Mouse (Mus musculus): ENCODE results near the gene Pip5k1b. TPM values are rescaled to one million over a fixed set of nuclear protein-coding genes. Genes with fewer than 3 reads are reported as not detected.

The Pip5k1b gene
- total and polyA plus RNA-seq, 3 experiments: 14.6 to 23.1 (median 22.2) TPM

DNA sequence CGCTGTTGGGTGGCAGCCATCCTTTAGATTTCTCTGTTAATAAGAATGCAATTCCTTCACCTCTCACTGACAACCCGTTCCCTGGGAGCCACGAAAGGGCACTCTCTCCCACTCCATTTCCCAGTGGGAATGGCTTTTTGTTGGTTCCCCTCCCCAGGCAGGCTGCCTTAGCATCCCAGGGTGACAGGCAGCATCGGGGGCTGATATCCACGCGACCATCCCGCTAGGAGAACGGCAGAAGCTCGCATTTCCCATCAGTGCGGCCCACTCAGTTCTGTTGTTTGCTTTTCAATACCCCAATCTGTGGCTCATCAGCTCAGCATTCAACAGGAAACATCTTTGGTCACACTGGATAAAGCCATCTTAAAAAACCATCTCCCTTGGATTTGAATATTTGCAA is 253.5 kb downstream of the Pip5k1b start:
- no peak overlapping the region for H3K9ac ChIP-seq (ENCODE audit: low read depth, low read length)
- H3K36me3 ChIP-seq (ENCODE audit: control insufficient read depth, insufficient read depth, low read length): no peaks in the 10 kb centered on the region
- intact Hi-C loops (cut with DNase I): loop anchor here (2.0 to 10.0 kb wide), 4 partner anchors 21 to 570 kb away; partner anchors contain the start of gene Fam122a
- H3K79me2 ChIP-seq (replicated peaks; ENCODE audit: control insufficient read depth, insufficient read depth, low read length): no peaks in the 10 kb centered on the region
- no peak overlapping the region for H3K4me3 ChIP-seq
- no peak for DNase-seq
- H3K27ac ChIP-seq: no peak overlapping the region
- TF ChIP-seq EP300 (IDR thresholded peaks at IDR 0.05; ENCODE audit: insufficient read depth, low read depth, low read length) (no peak), CTCF (IDR thresholded peaks at IDR 0.05) (no peak), POLR2A (IDR thresholded peaks at IDR 0.05; ENCODE audit: insufficient read depth, low read depth, low read length) (no peak)
- H3K4me1 ChIP-seq (ENCODE audit: control insufficient read depth, insufficient read depth, low read length): peaks cover 3% of the 10 kb centered on the region; the same call in 1 of the 2 replicates
- WGBS: 71% methylated on average over 10 of the region's 10 CpGs
- no peaks in the 10 kb centered on the region for H3K27me3 ChIP-seq (ENCODE audit: control insufficient read depth, insufficient read depth, low read length)

DNA sequence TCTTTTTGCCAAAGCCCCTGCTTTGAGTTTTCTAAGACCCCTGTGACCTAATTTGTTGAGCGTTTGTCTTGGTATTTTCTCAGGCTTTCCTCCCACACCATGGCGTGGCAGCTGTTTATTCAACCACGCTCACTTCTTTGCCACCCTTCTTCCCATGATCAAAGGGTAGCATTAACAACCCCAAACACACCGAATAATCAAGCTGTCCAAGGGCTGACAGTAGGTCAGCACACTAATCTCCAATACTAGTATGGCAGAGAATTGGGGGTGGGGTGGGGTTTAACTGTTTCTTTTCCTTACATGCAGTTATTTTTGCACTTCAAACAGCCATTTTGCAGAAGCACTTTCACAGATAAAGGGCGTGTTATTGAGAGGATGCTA is 253.9 kb downstream of the Pip5k1b start:
- no peak overlapping the region for H3K27ac ChIP-seq
- no peak overlapping the region for H3K9ac ChIP-seq (ENCODE audit: low read depth, low read length)
- no peak overlapping the region for H3K4me3 ChIP-seq
- intact Hi-C loops (cut with DNase I): loop anchor here (2.0 to 10.0 kb wide), 6 partner anchors 21 to 571 kb away; partner anchors contain the start of gene Fam122a
- TF ChIP-seq POLR2A (IDR thresholded peaks at IDR 0.05; ENCODE audit: insufficient read depth, low read depth, low read length): no peak
- TF ChIP-seq CTCF (IDR thresholded peaks at IDR 0.05): no peak
- no peak for TF ChIP-seq EP300 (IDR thresholded peaks at IDR 0.05; ENCODE audit: insufficient read depth, low read depth, low read length)
- no peak for DNase-seq
- no peaks in the 10 kb centered on the region for H3K36me3 ChIP-seq (ENCODE audit: control insufficient read depth, insufficient read depth, low read length)
- no peaks in the 10 kb centered on the region for H3K27me3 ChIP-seq (ENCODE audit: control insufficient read depth, insufficient read depth, low read length)
- H3K4me1 ChIP-seq (ENCODE audit: control insufficient read depth, insufficient read depth, low read length): peaks cover 3% of the 10 kb centered on the region; the same call in 1 of the 2 replicates
- no peaks in the 10 kb centered on the region for H3K79me2 ChIP-seq (replicated peaks; ENCODE audit: control insufficient read depth, insufficient read depth, low read length)
- WGBS: 47% methylated on average over 5 of the region's 5 CpGs

GRCm38 (mm10) chr19:24300994-24301767 is 254.5 kb downstream of the Pip5k1b start:
- H3K36me3 ChIP-seq (ENCODE audit: control insufficient read depth, insufficient read depth, low read length): no peaks in the 10 kb centered on the region
- peak overlapping the region; percentile 40 for H3K4me3 ChIP-seq
- peaks cover 3% of the 10 kb centered on the region; the same call in 1 of the 2 replicates for H3K4me1 ChIP-seq (ENCODE audit: control insufficient read depth, insufficient read depth, low read length)
- intact Hi-C loops (cut with DNase I): loop anchor here (2.0 to 10.0 kb wide), 5 partner anchors 104 to 571 kb away; partner anchors contain the start of gene Fam122a
- no peaks in the 10 kb centered on the region for H3K79me2 ChIP-seq (replicated peaks; ENCODE audit: control insufficient read depth, insufficient read depth, low read length)
- H3K9ac ChIP-seq (ENCODE audit: low read depth, low read length): peak overlapping the region; percentile 44
- H3K27me3 ChIP-seq (ENCODE audit: control insufficient read depth, insufficient read depth, low read length): no peaks in the 10 kb centered on the region
- WGBS: 7% methylated on average over 9 of the region's 9 CpGs
- DNase-seq: peak; percentile 52 to 63
- H3K27ac ChIP-seq: peak overlapping the region; percentile 22
- TF ChIP-seq CTCF (IDR thresholded peaks at IDR 0.05) (peak; percentile 78), EP300 (IDR thresholded peaks at IDR 0.05; ENCODE audit: insufficient read depth, low read depth, low read length) (0 out of 2 replicates have a peak, but pooled peaks have one; percentile 39), POLR2A (IDR thresholded peaks at IDR 0.05; ENCODE audit: insufficient read depth, low read depth, low read length) (no peak)

DNA sequence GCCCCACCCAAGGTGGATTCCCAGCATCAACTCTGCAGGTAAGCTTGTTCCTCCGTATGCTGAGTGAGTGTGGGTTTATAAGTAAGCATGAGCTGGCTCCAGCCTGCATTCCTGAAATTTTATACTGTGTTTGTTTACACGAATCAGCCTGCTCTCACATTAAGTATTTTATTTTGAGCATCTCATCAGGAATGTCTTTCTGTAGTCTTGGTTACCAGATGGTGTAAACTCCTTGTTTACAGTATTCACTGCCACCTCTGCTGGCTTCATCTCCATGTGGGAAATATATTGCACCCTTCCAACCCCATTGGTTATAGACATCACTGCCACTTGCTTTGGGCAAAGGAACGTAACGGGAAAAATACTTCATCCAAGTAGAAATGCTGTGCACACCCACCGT is 262.1 kb downstream of the Pip5k1b start:
- peaks cover 1% of the 10 kb centered on the region; the same call in 1 of the 2 replicates for H3K4me1 ChIP-seq (ENCODE audit: control insufficient read depth, insufficient read depth, low read length)
- no peak for TF ChIP-seq CTCF (IDR thresholded peaks at IDR 0.05)
- TF ChIP-seq POLR2A (IDR thresholded peaks at IDR 0.05; ENCODE audit: insufficient read depth, low read depth, low read length): no peak
- TF ChIP-seq EP300 (IDR thresholded peaks at IDR 0.05; ENCODE audit: insufficient read depth, low read depth, low read length): no peak
- 69% methylated on average over 5 of the region's 5 CpGs for WGBS

DNA sequence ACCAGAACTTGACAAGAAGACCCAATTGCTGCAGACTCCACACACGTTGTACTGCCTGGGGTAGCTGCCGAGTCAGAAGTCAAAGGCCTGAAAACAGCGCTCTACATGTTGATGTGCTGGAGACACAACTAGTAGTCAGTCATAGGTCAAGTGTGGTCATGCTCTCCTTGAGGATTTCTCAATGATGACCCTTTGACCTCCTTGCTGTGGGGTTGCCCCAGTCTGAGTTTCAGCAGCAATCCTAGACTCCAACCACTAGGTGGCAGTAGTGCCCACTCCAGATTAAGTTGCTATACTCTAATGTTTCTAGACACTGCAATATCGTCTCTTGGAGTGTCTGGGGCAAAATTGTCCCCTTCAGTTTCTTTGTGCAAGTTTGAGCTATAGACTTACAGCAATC is 271.5 kb downstream of the Pip5k1b start:
- intact Hi-C loops (cut with DNase I): loop anchor here (5.0 to 10.0 kb wide), 4 partner anchors 193 to 597 kb away; partner anchors contain the start of genes Apba1, Fam122a, Pgm5 and Ptar1
- H3K79me2 ChIP-seq (replicated peaks; ENCODE audit: control insufficient read depth, insufficient read depth, low read length): no peaks in the 10 kb centered on the region
- no peak overlapping the region for H3K9ac ChIP-seq (ENCODE audit: low read depth, low read length)
- peaks cover 2% of the 10 kb centered on the region for H3K4me1 ChIP-seq (ENCODE audit: control insufficient read depth, insufficient read depth, low read length)
- no peaks in the 10 kb centered on the region for H3K36me3 ChIP-seq (ENCODE audit: control insufficient read depth, insufficient read depth, low read length)
- WGBS: 70% methylated on average over 4 of the region's 4 CpGs
- TF ChIP-seq CTCF (IDR thresholded peaks at IDR 0.05): no peak; the same call in 1 of the 2 replicates
- no peak for TF ChIP-seq EP300 (IDR thresholded peaks at IDR 0.05; ENCODE audit: insufficient read depth, low read depth, low read length)
- no peak for TF ChIP-seq POLR2A (IDR thresholded peaks at IDR 0.05; ENCODE audit: insufficient read depth, low read depth, low read length)
- H3K4me3 ChIP-seq: no peak overlapping the region
- no peaks in the 10 kb centered on the region for H3K27me3 ChIP-seq (ENCODE audit: control insufficient read depth, insufficient read depth, low read length)
- peak; percentile 43 to 46 for DNase-seq
- no peak overlapping the region for H3K27ac ChIP-seq

More for the DNA sequence above, 262.1 kb downstream of the Pip5k1b start:
- Histone ChIP-seq H3K27me3 (ENCODE audit: control insufficient read depth, insufficient read depth, low read length) (no peaks in the 10 kb centered on the region), H3K79me2 (replicated peaks; ENCODE audit: control insufficient read depth, insufficient read depth, low read length) (no peaks in the 10 kb centered on the region), H3K36me3 (ENCODE audit: control insufficient read depth, insufficient read depth, low read length) (no peaks in the 10 kb centered on the region), H3K27ac (no peak overlapping the region), H3K9ac (ENCODE audit: low read depth, low read length) (no peak overlapping the region), H3K4me3 (no peak overlapping the region)
- intact Hi-C loops (cut with DNase I): no loop called here
- DNase-seq: no peak
